Mouse (Mus musculus) limb, embryonic 13.5 days (tissue): ENCODE data around the gene Lfng. TPM values are rescaled to one million over a fixed set of nuclear protein-coding genes. Genes with fewer than 3 reads are reported as not detected.
A peak's percentile ranks its signal among the peaks of the same experiment; 100 is the strongest.

Experiments used
- ATAC-seq: fragments of 200-750 bp; cut with Nextera tagmentation; 2 replicates; pipeline ENCODE4 v1.8.0; 2017; ENCODE audit warnings: low read depth, moderate number of reproducible peaks, moderate TSS enrichment; ENCODE audit not compliant: low FRiP score
- H3K27ac ChIP-seq: fragments of 300-500 bp; sonication (generic); 2 replicates; pipeline ENCODE4 v1.5.1; 2015; ENCODE audit warnings: inconsistent platforms, mild to moderate bottlenecking, moderate library complexity
- H3K27me3 ChIP-seq: fragments of 300-500 bp; sonication (generic); 2 replicates; pipeline ENCODE4 v1.6.1; 2015; ENCODE audit warnings: mild to moderate bottlenecking, inconsistent platforms
- H3K36me3 ChIP-seq: fragments of 300-500 bp; sonication (generic); 2 replicates; pipeline ENCODE4 v1.6.1; 2015; ENCODE audit warnings: inconsistent platforms, mild to moderate bottlenecking, moderate library complexity
- H3K4me1 ChIP-seq: fragments of 300-500 bp; sonication (generic); 2 replicates; pipeline ENCODE4 v1.6.1; 2015; ENCODE audit warnings: inconsistent platforms
- H3K4me2 ChIP-seq: fragments of 300-500 bp; sonication (generic); replicated peaks from 2 replicates; pipeline ENCODE4 v1.6.1; 2015; ENCODE audit warnings: inconsistent platforms, mild to moderate bottlenecking, moderate library complexity
- H3K4me3 ChIP-seq: fragments of 300-500 bp; sonication (generic); 2 replicates; pipeline ENCODE4 v1.5.1; 2015; ENCODE audit warnings: moderate library complexity, mild to moderate bottlenecking, inconsistent platforms
- H3K9ac ChIP-seq: fragments of 300-500 bp; sonication (generic); 2 replicates; pipeline ENCODE4 v1.6.1; 2015; ENCODE audit warnings: mild to moderate bottlenecking, inconsistent platforms
- H3K9me3 ChIP-seq: fragments of 300-500 bp; sonication (generic); 2 replicates; pipeline ENCODE4 v1.6.1; 2016; ENCODE audit warnings: inconsistent platforms
- WGBS: fragments of 180-500 bp; shearing (Covaris S2); methylation state at CpG from one replicate; pipeline ENCODE4 v1.1.7; 2015; 5-methylcytosine and 5-hydroxymethylcytosine counted together
- polyA plus RNA-seq: library from polyadenylated mRNA; unstranded; fragments of >200 nt; fragmentation: Nextera tagmentation; extraction: Ambion mirVana; gene quantifications from 2 replicates; pipeline ENCODE4 v1.2.1, GENCODE M21; 2015

Gene Lfng
- polyA plus RNA-seq, 1 experiment from 2014 or later: 13.4 TPM

DNA sequence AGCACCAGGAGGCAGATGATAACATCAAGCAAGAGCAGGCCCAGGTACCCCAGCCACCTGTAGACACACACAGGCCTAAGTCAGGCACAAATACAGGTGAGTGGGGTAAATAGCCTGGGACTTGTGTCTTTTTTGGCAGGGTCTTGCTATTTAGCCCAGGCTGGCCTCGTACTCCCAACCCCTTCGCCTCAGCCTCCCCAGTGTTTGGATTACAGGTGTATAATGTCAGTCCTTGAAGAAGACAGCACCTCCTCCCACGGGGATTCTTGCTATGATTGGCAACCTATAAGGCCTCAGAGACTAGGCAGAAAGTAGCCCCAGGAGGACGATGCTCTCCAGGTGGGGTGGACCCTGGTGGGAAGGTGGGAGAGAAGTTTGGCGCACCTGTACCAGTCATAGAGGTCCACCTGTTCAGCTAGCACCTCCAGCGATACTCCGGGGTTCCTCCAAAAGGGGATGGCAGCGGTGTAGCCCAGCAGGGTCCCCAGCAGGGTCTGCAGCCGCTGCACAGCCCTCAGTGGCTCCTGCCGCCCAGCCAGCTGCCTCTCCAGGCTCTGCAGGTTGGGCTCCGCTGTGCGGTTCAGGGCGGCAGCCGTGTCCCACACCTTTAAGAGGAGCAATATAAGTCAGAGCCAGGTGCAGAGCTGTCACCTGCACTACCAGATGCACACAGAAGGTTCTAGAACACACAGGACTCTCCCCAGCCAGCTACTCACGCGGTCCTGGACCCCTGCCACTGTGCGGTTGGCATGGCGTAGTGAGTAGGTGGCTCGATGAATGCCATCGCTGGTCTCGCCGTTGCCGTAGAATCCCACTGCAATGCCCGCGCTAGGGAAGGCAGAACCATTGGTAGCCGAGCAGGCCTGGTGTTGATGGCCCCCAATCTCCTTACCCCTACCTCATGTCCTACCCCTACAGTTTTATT, 27.9 kb downstream of the Lfng start:
- Histone ChIP-seq H3K4me1 (peaks cover 9% of the 10 kb centered on the region), H3K36me3 (peaks cover 95% of the 10 kb centered on the region), H3K27ac (no peak overlapping the region), H3K9ac (no peak overlapping the region), H3K4me3 (no peak overlapping the region), H3K27me3 (no peaks in the 10 kb centered on the region), H3K9me3 (no peaks in the 10 kb centered on the region), H3K4me2 (no peak overlapping the region)
- no peak for ATAC-seq
- WGBS: 95% methylated on average over 26 of the region's 26 CpGs

DNA sequence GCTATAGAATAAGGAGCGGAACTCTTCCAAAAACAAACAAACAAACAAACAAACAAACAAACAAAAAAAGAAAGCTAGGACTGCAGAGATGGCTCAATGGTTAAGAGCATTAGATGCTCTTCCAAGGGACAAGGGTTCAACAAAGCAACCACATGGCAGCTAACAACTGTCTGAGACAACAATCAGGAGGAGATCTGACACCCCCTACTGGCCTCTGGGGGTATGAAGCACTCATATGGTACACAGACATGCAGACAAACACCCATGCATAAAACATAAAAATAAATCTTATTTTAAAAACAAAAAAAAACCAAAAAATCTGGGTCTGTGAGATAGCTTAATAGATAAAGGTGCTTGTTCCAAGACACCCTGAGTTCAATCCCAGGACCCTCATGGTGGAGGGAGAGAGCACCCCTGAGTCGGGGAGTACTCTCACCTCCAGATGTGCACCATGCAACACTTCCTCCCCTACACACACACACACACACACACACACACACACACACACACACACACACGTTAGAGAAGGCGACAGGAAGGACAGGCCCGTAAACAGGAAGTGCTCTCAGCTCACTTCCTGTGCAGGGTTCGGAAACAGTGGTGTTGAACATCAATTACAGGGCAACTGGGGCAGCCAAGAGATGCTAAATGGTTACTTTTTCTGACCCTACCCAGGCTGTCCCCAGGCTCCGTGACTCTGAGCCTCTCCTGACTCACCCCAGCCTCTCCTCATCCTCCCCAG, 29.4 kb downstream of the Lfng start:
- no peaks in the 10 kb centered on the region for H3K27me3 ChIP-seq
- no peaks in the 10 kb centered on the region for H3K9me3 ChIP-seq
- no peak overlapping the region for H3K4me3 ChIP-seq
- no peak overlapping the region for H3K4me2 ChIP-seq
- peaks cover 86% of the 10 kb centered on the region for H3K36me3 ChIP-seq
- 90% methylated on average over 7 of the region's 7 CpGs for WGBS
- no peak for ATAC-seq
- H3K27ac ChIP-seq: no peak overlapping the region
- H3K4me1 ChIP-seq: peaks cover 23% of the 10 kb centered on the region
- no peak overlapping the region for H3K9ac ChIP-seq

DNA sequence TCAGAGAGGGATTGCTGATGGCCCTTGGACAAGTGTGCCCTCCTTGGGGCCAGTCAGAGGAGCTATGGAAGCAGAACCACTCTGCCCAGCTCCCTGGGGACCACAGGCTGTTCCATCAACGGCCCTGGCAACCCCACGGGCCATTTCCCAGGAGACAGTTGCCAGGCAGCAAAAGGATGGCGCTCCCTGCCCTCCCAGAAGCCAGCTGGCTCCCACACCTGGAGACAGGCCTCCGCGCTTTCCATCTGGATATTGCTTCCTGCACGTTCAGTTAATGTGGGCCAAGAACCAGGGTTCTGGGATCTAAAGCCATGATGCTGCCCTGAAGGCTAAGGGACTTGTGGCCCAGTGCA, 29.9 kb downstream of the Lfng start:
- H3K27me3 ChIP-seq: no peaks in the 10 kb centered on the region
- H3K4me3 ChIP-seq: no peak overlapping the region
- ATAC-seq: no peak
- no peaks in the 10 kb centered on the region for H3K9me3 ChIP-seq
- H3K4me2 ChIP-seq: no peak overlapping the region
- peaks cover 81% of the 10 kb centered on the region for H3K36me3 ChIP-seq
- no peak overlapping the region for H3K27ac ChIP-seq
- no peak overlapping the region for H3K9ac ChIP-seq
- 88% methylated on average over 6 of the region's 6 CpGs for WGBS
- H3K4me1 ChIP-seq: peaks cover 28% of the 10 kb centered on the region

DNA sequence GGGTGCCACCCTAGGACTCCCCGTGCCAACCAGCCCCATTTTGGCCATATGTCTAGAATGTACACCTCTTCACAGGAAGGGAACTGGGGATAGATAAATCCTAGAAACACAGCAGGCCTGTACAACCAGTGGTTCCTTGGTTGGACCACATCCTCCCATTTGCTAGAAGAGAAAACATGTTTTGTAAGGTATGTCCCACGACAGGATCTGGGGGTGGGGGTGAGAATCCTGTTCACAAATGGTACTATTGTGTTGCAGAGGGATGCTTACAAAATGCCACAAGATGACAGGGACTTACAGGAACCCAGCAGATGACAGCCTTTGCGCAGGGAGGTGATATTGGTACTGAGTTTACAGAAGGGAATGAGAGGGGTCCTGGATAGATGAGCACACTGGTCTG, 30.9 kb downstream of the Lfng start:
- peaks cover 71% of the 10 kb centered on the region for H3K36me3 ChIP-seq
- no peak overlapping the region for H3K9ac ChIP-seq
- 90% methylated on average over 3 of the region's 3 CpGs for WGBS
- H3K4me2 ChIP-seq: no peak overlapping the region
- peaks cover 38% of the 10 kb centered on the region for H3K4me1 ChIP-seq
- no peaks in the 10 kb centered on the region for H3K27me3 ChIP-seq
- ATAC-seq: no peak
- H3K27ac ChIP-seq: no peak overlapping the region
- no peak overlapping the region for H3K4me3 ChIP-seq
- no peaks in the 10 kb centered on the region for H3K9me3 ChIP-seq

DNA sequence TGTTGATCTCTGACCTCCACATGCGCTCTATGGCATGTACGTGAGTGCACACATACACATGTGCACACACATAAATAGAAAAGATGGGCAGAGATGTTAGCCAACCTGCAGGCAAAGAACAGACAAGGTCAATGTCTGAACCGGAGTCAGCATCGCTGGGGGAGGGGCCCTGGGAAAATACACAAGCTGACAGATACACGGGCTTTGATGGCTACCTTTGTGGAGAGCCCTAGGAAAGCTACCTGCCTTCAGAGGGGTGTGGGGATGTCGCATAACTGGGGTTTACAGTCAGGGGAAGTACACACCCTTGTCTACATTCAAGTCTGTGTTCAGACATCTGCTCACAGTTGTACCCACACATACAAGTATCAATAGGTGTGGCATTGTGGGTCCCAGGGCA, 31.4 kb downstream of the Lfng start:
- no peak for ATAC-seq
- H3K4me3 ChIP-seq: no peak overlapping the region
- H3K9ac ChIP-seq: no peak overlapping the region
- no peak overlapping the region for H3K4me2 ChIP-seq
- peaks cover 43% of the 10 kb centered on the region for H3K4me1 ChIP-seq
- 93% methylated on average over 6 of the region's 6 CpGs for WGBS
- H3K9me3 ChIP-seq: no peaks in the 10 kb centered on the region
- H3K36me3 ChIP-seq: peaks cover 68% of the 10 kb centered on the region
- no peaks in the 10 kb centered on the region for H3K27me3 ChIP-seq
- no peak overlapping the region for H3K27ac ChIP-seq

DNA sequence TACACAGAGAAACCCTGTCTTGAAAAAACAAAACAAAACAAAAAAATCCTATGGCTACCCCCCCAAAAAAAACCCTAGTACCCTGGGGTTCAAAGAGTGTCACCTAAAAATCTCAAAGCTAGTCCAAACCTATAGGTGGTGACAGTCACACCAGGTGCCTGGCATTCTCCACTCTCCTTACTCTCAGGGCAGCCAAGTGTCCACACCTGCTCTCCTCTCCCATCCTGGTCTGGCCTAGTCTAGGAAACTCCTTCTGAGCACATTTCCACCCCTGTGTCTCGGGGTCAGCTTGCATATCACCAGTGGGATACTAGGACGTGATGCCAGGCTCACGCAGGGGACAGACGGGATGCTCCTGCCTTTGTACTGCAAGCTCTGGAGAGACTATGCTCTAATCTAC, 32.2 kb downstream of the Lfng start:
- no peak overlapping the region for H3K9ac ChIP-seq
- peaks cover 47% of the 10 kb centered on the region for H3K4me1 ChIP-seq
- no peak overlapping the region for H3K27ac ChIP-seq
- H3K9me3 ChIP-seq: no peaks in the 10 kb centered on the region
- no peaks in the 10 kb centered on the region for H3K27me3 ChIP-seq
- WGBS: 93% methylated on average over 4 of the region's 4 CpGs
- ATAC-seq: no peak
- H3K4me2 ChIP-seq: no peak overlapping the region
- H3K4me3 ChIP-seq: no peak overlapping the region
- H3K36me3 ChIP-seq: peaks cover 68% of the 10 kb centered on the region

DNA sequence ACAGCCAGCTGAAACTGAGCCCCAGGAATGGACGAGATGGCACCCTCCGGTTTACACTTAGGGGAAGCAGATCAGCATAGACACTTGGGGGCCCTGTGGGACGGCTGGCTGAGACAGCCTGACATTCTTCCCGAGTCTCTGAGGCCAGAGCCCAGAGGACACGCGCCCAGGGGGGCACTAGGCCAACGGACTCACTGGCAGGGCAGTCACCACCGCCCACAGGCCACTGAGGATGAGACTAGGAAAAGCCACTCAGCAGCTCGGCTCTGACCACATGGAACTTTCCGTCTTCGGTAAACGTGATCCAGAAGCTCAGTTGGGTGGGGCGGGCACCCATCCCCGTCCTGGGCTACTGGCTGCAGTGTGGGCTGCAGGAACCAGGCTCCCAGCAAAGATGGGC, 32.8 kb downstream of the Lfng start:
- H3K36me3 ChIP-seq: peaks cover 68% of the 10 kb centered on the region
- H3K4me2 ChIP-seq: no peak overlapping the region
- ATAC-seq: no peak
- 85% methylated on average over 14 of the region's 14 CpGs for WGBS
- H3K9me3 ChIP-seq: no peaks in the 10 kb centered on the region
- peak overlapping the region; percentile 88; the same call in 1 of the 2 replicates for H3K27ac ChIP-seq
- H3K4me1 ChIP-seq: peaks cover 49% of the 10 kb centered on the region
- H3K9ac ChIP-seq: no peak overlapping the region
- no peak overlapping the region for H3K4me3 ChIP-seq
- H3K27me3 ChIP-seq: no peaks in the 10 kb centered on the region

DNA sequence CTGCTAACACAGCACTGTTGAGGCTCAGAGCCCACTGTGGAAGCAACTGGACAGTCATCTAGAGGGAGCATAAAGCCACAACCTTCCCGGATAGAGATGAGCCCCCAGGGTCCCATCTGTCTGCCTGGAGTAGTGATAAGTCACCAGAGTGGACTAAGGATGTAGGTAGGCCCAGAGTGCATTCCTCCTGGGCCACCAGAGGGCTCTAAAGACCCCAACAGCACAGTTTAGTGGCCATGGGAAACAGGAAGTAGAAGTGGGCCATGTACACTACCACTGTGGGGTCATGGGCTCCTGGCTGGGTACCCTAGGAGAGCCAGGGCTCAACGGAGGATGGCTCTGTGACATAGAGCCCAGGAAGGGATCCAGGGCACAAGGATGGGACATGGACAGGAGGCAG, 33.7 kb downstream of the Lfng start:
- Histone ChIP-seq H3K4me1 (peaks cover 59% of the 10 kb centered on the region), H3K27ac (peak overlapping the region; percentile 88), H3K36me3 (peaks cover 68% of the 10 kb centered on the region), H3K4me3 (no peak overlapping the region), H3K27me3 (no peaks in the 10 kb centered on the region), H3K4me2 (peak overlapping the region; percentile 52), H3K9ac (no peak overlapping the region), H3K9me3 (no peaks in the 10 kb centered on the region)
- WGBS: 74% methylated on average over 2 of the region's 2 CpGs
- ATAC-seq: 0 out of 2 replicates have a peak, but pooled peaks have one; percentile 0

DNA sequence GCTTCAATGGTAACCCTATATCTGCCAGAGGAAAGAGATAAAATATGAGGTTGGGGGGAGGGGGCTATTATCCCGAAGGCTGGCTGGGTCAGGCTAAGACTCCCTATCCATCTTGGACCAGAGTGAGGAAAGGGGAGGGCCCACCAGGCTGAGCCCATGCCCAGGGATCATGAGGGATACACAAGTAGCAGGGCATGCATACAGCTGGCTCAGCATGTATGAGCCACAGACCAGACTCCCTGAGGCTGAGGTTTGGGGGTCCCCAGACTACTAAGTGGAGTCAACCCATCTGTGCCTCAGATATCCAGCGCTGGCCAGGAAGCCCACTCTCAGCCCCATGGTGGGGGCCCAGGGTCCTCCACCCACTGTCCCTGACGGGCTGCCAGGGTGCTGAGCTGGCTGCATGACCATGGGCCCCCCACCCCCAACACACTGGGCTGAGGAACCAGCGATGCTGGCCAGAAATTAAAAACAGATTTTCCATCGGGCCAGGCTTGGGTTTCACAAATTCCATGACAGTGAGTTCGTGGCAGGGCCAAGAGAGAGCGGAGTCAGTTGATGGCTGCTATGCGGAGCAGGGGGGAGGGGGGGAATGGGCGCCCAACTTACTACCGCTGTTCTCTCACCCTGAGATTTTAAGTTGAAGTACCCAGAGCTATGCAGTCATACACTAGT, 34.3 kb downstream of the Lfng start:
- 25% methylated on average over 10 of the region's 10 CpGs for WGBS
- Histone ChIP-seq H3K36me3 (peaks cover 68% of the 10 kb centered on the region), H3K9ac (peak overlapping the region; percentile 53), H3K9me3 (no peaks in the 10 kb centered on the region), H3K4me2 (peak overlapping the region; percentile 52), H3K27me3 (no peaks in the 10 kb centered on the region), H3K27ac (peak overlapping the region; percentile 88), H3K4me3 (peak overlapping the region; percentile 7; the same call in 1 of the 2 replicates), H3K4me1 (peaks cover 65% of the 10 kb centered on the region)
- ATAC-seq: peak; percentile 84

DNA sequence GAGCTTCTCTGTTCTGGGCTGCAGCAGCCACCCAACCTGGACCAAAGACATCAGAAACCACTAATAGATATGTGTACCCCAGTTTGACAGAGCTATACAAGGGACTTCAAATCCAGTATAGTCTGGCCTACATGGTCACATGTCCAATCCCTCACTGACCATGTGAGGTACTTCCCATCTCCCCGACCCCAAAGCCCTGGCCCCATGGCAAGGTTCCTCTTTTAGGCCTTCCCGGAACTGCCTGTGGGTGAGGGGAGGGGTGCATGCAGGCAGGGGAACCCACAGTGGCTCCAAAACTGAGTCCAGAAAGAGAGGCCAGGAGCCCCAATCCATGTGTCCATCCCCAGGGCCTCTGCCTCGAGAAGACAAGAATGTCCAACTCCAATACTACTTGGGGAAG, 35.0 kb downstream of the Lfng start:
- no peak overlapping the region for H3K4me3 ChIP-seq
- H3K9me3 ChIP-seq: no peaks in the 10 kb centered on the region
- no peaks in the 10 kb centered on the region for H3K27me3 ChIP-seq
- peak overlapping the region; percentile 88 for H3K27ac ChIP-seq
- peaks cover 69% of the 10 kb centered on the region for H3K4me1 ChIP-seq
- peak overlapping the region; percentile 53 for H3K9ac ChIP-seq
- H3K36me3 ChIP-seq: peaks cover 65% of the 10 kb centered on the region
- WGBS: 60% methylated on average over 3 of the region's 3 CpGs
- ATAC-seq: no peak
- H3K4me2 ChIP-seq: peak overlapping the region; percentile 52

DNA sequence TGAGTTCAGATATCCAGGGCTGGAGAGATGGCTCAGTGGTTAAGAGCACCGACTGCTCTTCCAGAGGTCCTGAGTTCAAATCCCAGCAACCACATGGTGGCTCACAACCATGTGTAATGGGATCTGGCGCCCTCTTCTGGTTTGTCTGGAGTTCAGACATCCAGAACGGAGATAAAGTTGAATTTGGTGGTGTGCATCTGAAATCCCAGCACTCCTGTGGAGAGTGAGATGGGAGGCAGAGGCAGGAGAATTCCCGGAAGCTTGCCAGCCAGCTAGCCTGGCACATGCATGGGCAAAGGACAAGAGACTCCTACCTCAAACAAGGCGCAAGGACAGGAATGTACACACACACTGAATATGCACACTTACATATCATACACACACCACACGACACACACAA, 37.1 kb downstream of the Lfng start:
- Histone ChIP-seq H3K9me3 (no peaks in the 10 kb centered on the region), H3K36me3 (peaks cover 45% of the 10 kb centered on the region), H3K4me1 (peaks cover 76% of the 10 kb centered on the region), H3K4me2 (no peak overlapping the region), H3K9ac (no peak overlapping the region), H3K27me3 (no peaks in the 10 kb centered on the region), H3K4me3 (no peak overlapping the region), H3K27ac (no peak overlapping the region)
- no peak for ATAC-seq
- WGBS: 91% methylated on average over 6 of the region's 6 CpGs

DNA sequence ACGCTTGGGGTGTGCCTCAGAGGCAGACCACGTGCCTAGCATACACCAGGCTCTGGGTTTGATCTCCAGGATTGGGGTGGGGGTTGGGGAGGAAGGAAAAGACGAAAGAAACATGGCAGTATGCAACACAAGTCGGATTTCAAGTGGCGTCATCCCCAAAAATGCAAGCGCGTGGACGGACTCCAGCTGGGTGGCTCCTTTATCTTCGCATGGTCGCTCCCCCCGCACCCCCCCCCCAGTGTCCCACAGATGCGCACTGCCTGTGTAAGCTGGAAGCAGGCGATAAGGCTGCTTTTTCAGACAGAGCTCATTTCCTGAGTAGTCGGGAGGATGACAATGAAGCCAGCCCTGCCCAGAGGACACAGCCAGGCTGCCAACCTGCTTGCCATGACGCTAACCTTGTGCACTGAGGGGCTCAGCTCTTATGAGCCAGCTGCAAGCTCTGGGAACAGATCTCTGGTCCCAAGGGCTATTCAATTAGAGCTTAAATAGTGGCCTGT, 37.6 kb downstream of the Lfng start:
- H3K27me3 ChIP-seq: no peaks in the 10 kb centered on the region
- H3K9ac ChIP-seq: no peak overlapping the region
- no peak overlapping the region; the same call in 1 of the 2 replicates for H3K4me2 ChIP-seq
- H3K4me3 ChIP-seq: no peak overlapping the region
- H3K4me1 ChIP-seq: peaks cover 80% of the 10 kb centered on the region
- peaks cover 43% of the 10 kb centered on the region for H3K36me3 ChIP-seq
- H3K27ac ChIP-seq: no peak overlapping the region
- ATAC-seq: no peak
- no peaks in the 10 kb centered on the region for H3K9me3 ChIP-seq
- 85% methylated on average over 15 of the region's 15 CpGs for WGBS
